Mouse (Mus musculus): Measurements from ENCODE around the gene Stat6.

Stat6 gene

DNA sequence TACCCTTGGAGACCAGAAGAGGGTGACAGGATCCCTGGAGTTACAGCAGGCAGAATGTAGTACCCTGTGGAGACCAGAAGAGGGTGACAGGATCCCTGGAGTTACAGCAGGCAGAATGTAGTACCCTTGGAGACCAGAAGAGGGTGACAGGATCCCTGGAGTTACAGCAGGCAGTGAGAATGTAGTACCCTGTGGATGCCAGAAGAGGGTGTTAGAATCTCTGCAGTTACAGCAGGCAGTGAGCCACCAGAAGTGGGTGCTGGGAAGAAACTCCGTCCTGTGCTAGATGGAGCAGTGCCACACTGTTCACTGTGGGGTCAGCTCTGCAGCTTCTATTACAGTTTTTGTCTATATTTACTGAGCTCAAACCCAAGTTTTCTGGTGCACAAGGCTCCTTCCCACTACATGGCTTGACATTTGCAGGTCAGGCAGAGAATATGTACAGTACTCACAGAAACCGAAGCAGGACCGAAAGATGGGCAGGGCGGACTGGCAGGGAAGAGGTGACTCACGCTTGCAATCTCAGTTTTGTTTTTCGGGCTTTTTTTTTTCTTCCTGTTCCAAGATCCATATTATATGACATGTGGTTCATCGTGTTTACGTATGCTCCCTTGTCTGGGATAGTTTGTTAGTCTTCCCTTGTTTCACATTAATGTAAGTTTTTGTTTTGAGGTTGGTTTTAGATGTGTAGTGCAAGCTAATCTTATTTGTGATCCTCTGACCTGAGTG is 32.2 kb downstream of the Stat6 start:
- peak; percentile 67 for DNase-seq

GRCm38 (mm10) chr10:127675859-127676398 is 33.1 kb downstream of the Stat6 start:
- DNase-seq, result no peak

DNA sequence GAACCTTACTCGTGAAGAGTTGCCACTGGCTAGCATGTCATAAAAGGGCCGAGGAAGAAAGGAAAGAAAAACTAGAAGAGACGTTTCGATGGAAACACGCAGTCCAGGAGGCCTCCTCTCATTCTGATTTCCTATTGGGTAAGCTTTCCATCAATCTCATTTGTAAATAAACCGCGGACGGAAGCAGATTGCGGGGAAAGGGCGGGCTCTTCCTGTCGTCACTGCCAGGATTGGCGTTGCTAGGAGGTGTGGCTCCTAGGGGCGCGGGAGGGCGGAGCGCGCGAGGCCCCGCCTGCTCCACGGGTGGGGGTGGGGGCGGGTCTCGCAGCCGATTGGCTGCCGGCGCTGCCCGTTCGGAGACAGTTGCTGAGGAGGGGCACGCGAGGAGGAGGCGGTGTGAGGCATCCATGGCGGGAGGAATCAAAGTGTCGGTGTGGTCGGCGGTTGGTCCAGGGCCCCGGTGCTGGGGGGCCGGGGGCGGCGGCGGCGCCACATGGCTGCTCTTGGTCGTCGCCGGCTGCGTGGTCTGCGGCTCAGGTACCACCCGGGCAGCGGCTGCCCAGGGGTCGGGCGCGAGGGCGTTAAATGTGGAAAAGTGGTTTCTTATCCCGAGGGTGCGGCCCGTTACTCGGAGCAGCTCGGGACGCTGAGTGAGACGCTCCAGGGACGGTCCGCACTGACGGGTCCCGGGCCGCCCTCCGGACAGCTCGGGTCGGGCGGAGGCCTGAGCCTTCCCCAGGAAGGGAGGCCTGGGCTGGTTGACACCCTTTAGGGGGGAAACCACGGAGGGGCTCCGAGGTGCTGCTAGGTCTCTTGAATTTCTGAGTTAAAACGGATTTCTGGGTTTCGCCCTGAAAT is 34.1 kb downstream of the Stat6 start:
- peak; percentile 92 for DNase-seq

- DNase-seq, result peak; percentile 52
Measured at GRCm38 (mm10) chr10:127677591-127678336, 35.0 kb downstream of the Stat6 start.

DNA sequence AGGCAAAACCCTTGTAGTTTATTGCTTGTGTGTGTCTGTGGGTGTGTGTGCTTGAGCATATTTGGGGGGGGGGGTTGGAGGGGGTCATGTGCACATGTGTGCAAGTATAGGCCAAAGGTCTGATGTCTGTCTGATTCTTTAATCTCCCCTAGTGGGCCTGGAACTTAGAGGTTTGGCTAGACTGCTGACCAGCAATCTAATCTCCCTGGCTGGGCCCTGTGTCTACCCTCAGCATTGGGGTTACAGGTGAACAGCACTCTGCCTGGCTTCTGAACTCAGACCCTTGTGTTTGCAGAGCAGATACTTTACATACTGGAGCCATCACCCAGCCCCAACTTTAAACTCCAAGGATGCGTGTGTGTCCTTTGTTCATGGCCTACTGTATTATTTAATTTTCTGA is 36.4 kb downstream of the Stat6 start:
- no peak for DNase-seq

GRCm38 (mm10) chr10:127679881-127680280 is 37.1 kb downstream of the Stat6 start:
- no peak for DNase-seq

DNA sequence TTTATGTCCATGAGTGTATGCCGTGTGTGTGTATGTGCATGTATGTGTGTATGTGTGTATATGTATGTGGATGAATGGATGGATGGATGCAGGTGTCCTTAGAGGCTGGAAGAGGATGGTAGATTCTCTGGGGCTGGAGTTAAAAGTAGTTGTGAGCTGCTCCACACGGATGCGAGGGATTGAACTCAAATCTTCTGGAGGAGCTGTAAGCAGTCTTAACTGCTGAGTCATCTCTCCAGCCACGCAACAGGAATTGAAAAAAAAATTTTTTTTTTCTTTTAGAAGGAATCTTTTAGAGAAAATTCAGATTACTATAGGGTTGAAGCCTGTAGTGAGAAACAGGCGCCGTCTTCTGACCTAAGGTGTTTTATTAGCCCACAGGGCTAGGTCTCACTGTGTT is 40.1 kb downstream of the Stat6 start:
- no peak for DNase-seq

GRCm38 (mm10) chr10:127691053-127691452 is 48.3 kb downstream of the Stat6 start:
- DNase-seq, result no peak

GRCm38 (mm10) chr10:127694636-127695035 is 51.9 kb downstream of the Stat6 start:
- DNase-seq, result no peak

GRCm38 (mm10) chr10:127695775-127696174 is 53.0 kb downstream of the Stat6 start:
- DNase-seq, result no peak

- DNase-seq, result no peak
Measured at GRCm38 (mm10) chr10:127698966-127699365, 56.2 kb downstream of the Stat6 start.

DNA sequence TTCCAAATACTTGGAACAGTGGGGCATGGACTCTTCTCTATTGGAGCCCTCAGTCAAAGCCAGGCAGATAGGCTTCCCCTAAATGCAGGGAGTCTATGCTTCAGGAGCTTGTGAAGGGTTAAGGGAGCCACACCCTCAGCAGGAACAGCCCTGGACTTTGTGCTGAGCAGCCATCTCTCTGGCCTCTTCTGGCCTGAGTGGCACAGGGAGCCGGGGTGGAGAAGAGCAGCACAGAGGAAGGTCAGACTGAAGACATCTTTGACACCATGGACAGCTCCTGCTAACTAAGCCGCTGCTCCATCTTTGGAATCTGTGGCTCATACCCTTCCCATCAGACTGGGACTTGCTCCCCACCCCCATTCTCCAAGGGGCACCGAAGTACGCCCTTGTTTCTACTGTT is 60.5 kb downstream of the Stat6 start:
- no peak for DNase-seq

GRCm38 (mm10) chr10:127704293-127704692 is 61.5 kb downstream of the Stat6 start:
- no peak for DNase-seq

DNA sequence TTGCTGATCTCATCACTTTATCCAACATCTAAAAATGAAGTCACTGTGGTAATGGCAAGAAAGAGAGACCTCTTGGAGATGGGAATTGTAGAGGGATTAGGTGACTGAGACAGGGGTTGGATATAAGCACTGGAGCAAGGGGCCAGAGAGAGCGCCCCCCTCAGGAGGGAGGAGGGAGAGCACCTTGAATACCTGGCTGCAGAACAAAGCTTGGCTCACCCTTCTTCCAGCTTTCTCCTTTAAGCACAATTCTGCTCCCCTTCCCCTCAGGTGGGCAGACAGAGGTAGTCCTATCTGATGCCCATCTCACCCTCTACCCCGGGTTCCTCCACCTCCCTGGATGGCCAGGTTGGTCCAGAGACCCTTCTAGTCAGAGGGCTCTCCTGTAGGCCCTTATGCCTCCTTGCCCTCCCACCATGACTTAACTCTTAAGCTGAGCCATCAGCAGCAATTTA is 62.0 kb downstream of the Stat6 start, which contains the start of gene Myo1a:
Myo1a (plus strand) TSS at position 405 of the 455 bp plus-strand sequence.
- DNase-seq, result no peak

DNA sequence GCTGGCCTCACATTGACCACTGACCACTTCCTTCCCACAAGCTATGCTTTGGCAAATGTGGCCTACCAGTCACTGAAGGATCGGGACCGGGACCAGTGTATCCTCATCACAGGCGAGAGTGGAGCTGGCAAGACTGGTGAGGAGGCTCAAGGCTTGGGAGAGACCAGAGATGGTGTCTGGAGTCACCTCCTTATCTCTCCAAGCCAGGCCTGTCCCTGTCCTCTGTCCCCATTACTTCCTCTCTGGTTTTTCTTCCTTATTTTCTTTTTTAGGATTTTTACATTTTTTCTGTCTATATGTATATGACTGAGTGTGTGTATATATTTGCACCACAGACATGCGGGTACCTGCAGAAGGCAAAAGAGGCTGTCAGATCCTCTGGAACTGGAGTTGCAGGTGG is 63.0 kb downstream of the Stat6 start:
- no peak for DNase-seq

DNA sequence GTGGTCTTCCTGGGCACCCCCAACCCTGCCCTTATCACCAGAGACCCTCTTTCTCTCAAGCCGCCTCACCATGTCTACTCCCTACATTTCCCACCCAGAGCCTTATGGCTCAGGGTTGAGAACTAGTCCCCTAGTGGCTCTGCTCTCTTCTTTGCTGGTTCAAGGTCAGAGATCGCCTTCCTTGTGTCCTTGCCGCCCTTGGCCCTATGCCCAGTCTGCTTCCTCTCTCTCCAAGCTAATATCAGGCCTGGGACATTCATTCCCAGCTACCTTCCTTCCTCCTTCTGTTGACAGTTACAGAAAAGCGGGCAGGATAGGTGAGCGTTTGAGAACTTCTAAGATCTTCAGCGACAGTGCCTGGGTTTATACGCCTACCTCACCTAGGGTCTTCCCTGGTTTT is 64.9 kb downstream of the Stat6 start:
- no peak for DNase-seq

DNA sequence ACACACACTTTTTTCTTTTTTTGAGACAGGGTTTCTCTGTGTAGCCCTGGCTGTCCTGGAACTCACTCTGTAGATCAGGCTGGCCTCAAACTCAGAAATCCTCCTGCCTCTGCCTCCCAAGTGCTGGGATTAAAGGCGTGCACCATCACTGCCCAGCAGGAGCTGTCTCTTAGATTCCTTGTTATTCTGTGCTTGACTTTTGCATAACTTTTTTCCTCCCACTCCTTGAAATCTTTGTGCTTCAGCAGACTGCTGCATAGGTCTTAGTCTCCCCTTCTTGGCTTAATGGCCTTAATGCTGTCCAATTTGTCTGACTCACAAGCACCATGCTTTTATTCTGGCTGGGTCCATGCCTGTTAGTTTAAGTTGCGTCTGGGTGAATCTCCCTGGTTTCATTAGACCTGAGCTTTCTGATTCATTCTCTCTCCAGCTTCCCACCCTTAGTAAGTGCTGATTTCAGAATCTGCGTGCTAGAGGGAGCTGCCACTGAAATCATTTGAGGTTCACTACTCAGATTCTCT is 66.1 kb downstream of the Stat6 start:
- DNase-seq, result no peak

DNA sequence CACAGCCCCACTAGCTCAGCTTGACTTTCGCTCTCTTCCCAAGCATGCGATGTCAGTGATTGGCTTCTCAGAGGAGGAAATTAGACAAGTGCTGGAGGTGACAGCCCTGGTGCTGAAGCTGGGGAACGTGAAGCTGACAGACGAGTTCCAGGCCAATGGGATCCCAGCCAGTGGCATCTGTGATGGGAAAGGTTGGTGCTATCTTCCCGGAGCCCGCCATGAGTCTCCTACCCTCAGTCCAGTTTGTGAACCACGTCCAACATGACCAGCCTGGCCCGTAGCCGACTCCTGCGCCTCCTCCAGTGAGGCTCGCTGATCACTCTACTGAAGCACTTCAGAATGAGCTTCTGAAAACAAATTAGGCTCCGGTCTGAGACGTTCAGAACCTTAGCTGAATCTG is 67.5 kb downstream of the Stat6 start:
- no peak for DNase-seq

Data from right cerebral cortex, postnatal 4 days (tissue).